Mouse (Mus musculus) myocyte (in vitro differentiated cells): ENCODE data around the gene Runx3.

Experiments used
- E2F4 ChIP-seq: IDR thresholded peaks from one replicate; pipeline ENCODE4 v1.6.1; 2011; ENCODE audit warnings: mild to moderate bottlenecking, control low read depth, moderate library complexity; ENCODE audit not compliant: insufficient read depth
- POLR2A ChIP-seq: IDR thresholded peaks from one replicate; pipeline ENCODE4 v1.6.1; 2011; ENCODE audit warnings: low read depth, mild to moderate bottlenecking, control low read depth, moderate library complexity; ENCODE audit not compliant: insufficient read length
- POLR2AphosphoS2 ChIP-seq: IDR thresholded peaks from one replicate; pipeline ENCODE4 v1.6.1; 2011; ENCODE audit warnings: low read depth, control low read depth; ENCODE audit not compliant: insufficient read length
- TCF12 ChIP-seq: IDR thresholded peaks from one replicate; pipeline ENCODE4 v1.6.1; 2011; ENCODE audit warnings: mild to moderate bottlenecking, control low read depth; ENCODE audit not compliant: poor library complexity, insufficient read depth, severe bottlenecking
- TCF3 ChIP-seq: IDR thresholded peaks from one replicate; pipeline ENCODE4 v1.6.1; 2011; ENCODE audit warnings: low read depth, control low read depth; ENCODE audit not compliant: insufficient read length

DNA sequence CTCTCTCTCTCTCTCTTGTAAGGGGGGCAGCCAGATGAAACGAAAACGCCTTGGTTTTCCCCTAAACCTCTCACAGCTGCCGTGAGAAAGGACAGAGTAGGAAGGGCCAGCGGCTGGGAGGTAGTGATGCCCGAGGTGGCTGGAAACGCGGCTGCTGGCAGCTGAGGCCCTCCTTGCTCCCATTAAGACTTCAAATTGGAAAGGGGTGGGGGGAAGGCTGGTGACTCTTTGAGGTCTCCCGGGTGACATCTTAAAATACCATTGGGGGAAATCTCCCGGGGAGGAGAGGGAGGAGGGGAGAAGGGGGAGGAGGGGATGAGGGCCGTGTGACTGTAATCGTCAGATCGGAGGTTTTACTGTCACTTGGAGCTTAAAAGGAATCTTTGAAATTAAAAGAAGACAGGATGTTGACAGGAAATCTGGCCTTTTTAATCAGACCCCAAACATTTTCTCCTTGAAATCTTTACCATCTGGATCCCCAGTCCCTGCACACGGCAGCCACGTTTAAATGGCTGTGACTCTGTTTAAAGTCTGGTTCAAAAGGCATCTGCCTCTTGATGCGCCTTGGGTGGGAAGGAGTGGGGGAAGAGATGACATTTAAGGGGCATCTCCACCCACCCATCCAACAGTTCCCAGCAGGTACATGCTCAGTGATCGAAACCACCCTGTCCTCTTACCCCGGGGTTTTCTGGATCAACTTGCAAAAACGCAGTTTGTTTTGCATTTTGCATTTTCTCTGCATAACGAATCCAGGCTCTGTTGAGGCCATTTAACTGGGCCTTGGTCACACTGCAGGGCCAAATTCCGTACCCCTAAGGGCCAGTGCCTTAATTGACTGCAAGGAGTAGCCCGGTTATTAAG, 33.9 kb downstream of the Runx3 start:
- no peak for TF ChIP-seq TCF12
- no peak for TF ChIP-seq POLR2A
- TF ChIP-seq POLR2AphosphoS2: no peak
- TF ChIP-seq E2F4: no peak
- no peak for TF ChIP-seq TCF3
